ENCODE assay signal across 8 mouse cellular contexts in the genomic region with DNA sequence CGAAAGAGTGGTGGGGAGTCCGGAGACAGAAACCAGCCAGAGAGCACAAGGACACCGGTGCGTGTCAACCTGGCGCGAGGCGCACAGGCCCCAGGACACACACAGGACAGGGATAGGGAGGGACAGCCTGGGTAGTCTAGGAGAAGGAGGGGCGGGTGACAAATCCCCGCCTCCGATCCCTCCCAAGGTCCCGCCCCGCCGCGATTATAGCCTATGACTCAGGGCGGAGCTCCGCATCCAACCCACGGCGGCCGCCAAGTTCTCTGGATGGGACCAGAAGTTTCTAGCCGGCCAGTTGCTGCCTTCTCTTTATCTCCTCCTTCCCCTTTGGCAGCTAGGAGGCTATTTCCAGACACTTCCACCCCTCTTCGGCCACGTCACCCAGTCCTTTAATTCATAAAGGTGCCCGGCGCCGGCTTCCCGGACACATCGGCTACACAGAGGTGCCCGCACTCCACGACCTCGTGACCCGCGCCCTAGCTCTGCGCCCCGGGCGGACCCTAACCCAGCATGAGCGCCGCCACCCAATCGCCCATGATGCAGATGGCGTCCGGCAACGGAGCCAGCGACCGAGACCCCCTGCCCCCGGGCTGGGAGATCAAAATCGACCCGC. TPM values are rescaled to one million over a fixed set of nuclear protein-coding genes. Genes with fewer than 3 reads are reported as not detected.
DNase-seq lines count a peak whose midpoint lies in the region; ATAC-seq and TF ChIP-seq lines count a peak whose summit lies in the region.

A gene (plus strand): TSS at position 268 of the 613 bp plus-strand sequence.

- H3K9ac ChIP-seq in forebrain, embryonic 12.5 days, result peak within 1 kb of the TSS; percentile 54
- H3K9ac ChIP-seq in heart, postnatal 0 days (replicated peaks; ENCODE audit: low read depth, low read length), result peak within 1 kb of the TSS; percentile 94
- H3K9ac ChIP-seq in lung, embryonic 14.5 days, result peak within 1 kb of the TSS; percentile 77

- TF ChIP-seq POLR2A in thymus, adult 2 months (IDR thresholded peaks at IDR 0.05; ENCODE audit: control insufficient read depth, extremely low read depth, insufficient read depth, low read length, poor library complexity), result no peak

- H3K9me3 ChIP-seq in forebrain, embryonic 12.5 days, result no peaks in the 10 kb centered on the region
- H3K9me3 ChIP-seq in heart, postnatal 0 days (replicated peaks; ENCODE audit: control insufficient read depth, low read length), result no peaks in the 10 kb centered on the region
- no peaks in the 10 kb centered on the region for H3K9me3 ChIP-seq in lung, embryonic 14.5 days (ENCODE audit: low read depth, low read length)

- no peaks in the 10 kb centered on the region for H3K36me3 ChIP-seq in forebrain, embryonic 12.5 days (replicated peaks)
- no peaks in the 10 kb centered on the region for H3K36me3 ChIP-seq in heart, postnatal 0 days (replicated peaks; ENCODE audit: control insufficient read depth, insufficient read depth, low read length)
- no peaks in the 10 kb centered on the region for H3K36me3 ChIP-seq in lung, embryonic 14.5 days (ENCODE audit: insufficient read depth)
- no peaks in the 10 kb centered on the region for H3K36me3 ChIP-seq in thymus, adult 2 months (ENCODE audit: control insufficient read depth, insufficient read depth, low read length)

- TF ChIP-seq CTCF in heart, postnatal 0 days (IDR thresholded peaks at IDR 0.05; ENCODE audit: low read depth), result no peak; the same call in 1 of the 2 replicates
- TF ChIP-seq CTCF in lung, embryonic 14.5 days (IDR thresholded peaks at IDR 0.05; ENCODE audit: low read depth), result no peak
- no peak for TF ChIP-seq CTCF in thymus, adult 2 months (IDR thresholded peaks at IDR 0.05; ENCODE audit: borderline replicate concordance, control insufficient read depth, extremely low read depth, insufficient read depth, low read length, poor library complexity)

- peak within 1 kb of the TSS; percentile 56 for H3K27ac ChIP-seq in forebrain, embryonic 12.5 days
- peak within 1 kb of the TSS; percentile 100 for H3K27ac ChIP-seq in heart, postnatal 0 days (ENCODE audit: low read depth)
- H3K27ac ChIP-seq in lung, embryonic 14.5 days (ENCODE audit: low read depth), result peak within 1 kb of the TSS; percentile 96
- no peak within 1 kb of the TSS for H3K27ac ChIP-seq in thymus, adult 2 months (ENCODE audit: control insufficient read depth, insufficient read depth, low read length)

- H3K4me1 ChIP-seq in forebrain, embryonic 12.5 days, result peaks cover 13% of the 10 kb centered on the region
- peaks cover 22% of the 10 kb centered on the region; the same call in 1 of the 2 replicates for H3K4me1 ChIP-seq in heart, postnatal 0 days (ENCODE audit: control insufficient read depth, insufficient read depth)
- peaks cover 5% of the 10 kb centered on the region for H3K4me1 ChIP-seq in lung, embryonic 14.5 days (ENCODE audit: insufficient read depth)
- H3K4me1 ChIP-seq in thymus, adult 2 months (replicated peaks; ENCODE audit: control insufficient read depth, insufficient read depth, low read length), result peaks cover 10% of the 10 kb centered on the region; the same call in 1 of the 2 replicates

- peak; percentile 9; the same call in 1 of the 2 replicates for TF ChIP-seq EP300 in heart, postnatal 0 days (IDR thresholded peaks at IDR 0.05; ENCODE audit: low read depth)

- peak within 1 kb of the TSS; percentile 46 for H3K4me3 ChIP-seq in forebrain, embryonic 12.5 days (replicated peaks)
- peak within 1 kb of the TSS; percentile 87 for H3K4me3 ChIP-seq in heart, postnatal 0 days (ENCODE audit: low read depth, low read length)
- peak within 1 kb of the TSS; percentile 74 for H3K4me3 ChIP-seq in lung, embryonic 14.5 days (ENCODE audit: low read depth, low read length)
- peak within 1 kb of the TSS; percentile 49 for H3K4me3 ChIP-seq in thymus, adult 2 months (ENCODE audit: control insufficient read depth, insufficient read depth, low read length)

- under 1% methylated on average over 46 of the region's 46 CpGs for WGBS in forebrain, embryonic 12.5 days
- under 1% methylated on average over 45 of the region's 46 CpGs for WGBS in heart, postnatal 0 days
- WGBS in lung, embryonic 14.5 days, result under 1% methylated on average over 45 of the region's 46 CpGs
- 1% methylated on average over 46 of the region's 46 CpGs for WGBS in thymus, adult 2 months

- peak; percentile 88 for ATAC-seq in forebrain, embryonic 12.5 days (ENCODE audit: low FRiP score)
- ATAC-seq in heart, postnatal 0 days (ENCODE audit: insufficient read depth, low read depth), result peak; percentile 95
- peak; percentile 97 for ATAC-seq in lung, embryonic 14.5 days (ENCODE audit: insufficient read depth)
- peak; percentile 59; the same call in 1 of the 2 replicates for ATAC-seq in neutrophil, adult 5-6 weeks (ENCODE audit: extremely low read depth, insufficient number of reproducible peaks, low FRiP score, poor library complexity, severe bottlenecking)

- H3K4me2 ChIP-seq in forebrain, embryonic 12.5 days, result peak within 1 kb of the TSS; percentile 83
- peak within 1 kb of the TSS; percentile 71 for H3K4me2 ChIP-seq in heart, postnatal 0 days (ENCODE audit: low read depth, low read length)
- peak within 1 kb of the TSS; percentile 89 for H3K4me2 ChIP-seq in lung, embryonic 14.5 days

- peaks cover 33% of the 10 kb centered on the region for H3K27me3 ChIP-seq in forebrain, embryonic 12.5 days
- no peaks in the 10 kb centered on the region for H3K27me3 ChIP-seq in heart, postnatal 0 days (ENCODE audit: control insufficient read depth, insufficient read depth, low read length)
- H3K27me3 ChIP-seq in lung, embryonic 14.5 days (ENCODE audit: insufficient read depth, low read length), result no peaks in the 10 kb centered on the region
- no peaks in the 10 kb centered on the region; the same call in 1 of the 2 replicates for H3K27me3 ChIP-seq in thymus, adult 2 months (ENCODE audit: control insufficient read depth, insufficient read depth, low read length)

- peak; percentile 87 for DNase-seq in ES-CJ7 (ENCODE audit: low read depth, low spot score)
- DNase-seq in c-Kit-positive CD71-positive TER-119-positive erythroid progenitor cells, embryonic 14.5 days (ENCODE audit: low spot score), result peak; percentile 94
- DNase-seq in heart, postnatal 0 days (ENCODE audit: low spot score), result peak; percentile 98
- peak; percentile 97 to 98 for DNase-seq in kidney, postnatal 4 days
- peak; percentile 98 for DNase-seq in lung, embryonic 14.5 days
- DNase-seq in thymus, adult 2 months, result peak; percentile 82

RNA-seq across cellular contexts. Expression of the gene that starts here (rescaled TPM):
- polyA plus RNA-seq in forebrain, embryonic 12.5 days (2016; fragmentation: Nextera tagmentation; extraction: Ambion mirVana), result 3.0 and 3.6 TPM in 2 replicates
- 60.3 and 75.3 TPM in 2 replicates for total RNA-seq in heart, postnatal 0 days (2014; rRNA removed; ENCODE audit: low replicate concordance)
- 43.8 and 46.3 TPM in 2 replicates for polyA plus RNA-seq in heart, postnatal 0 days (2015; fragmentation: Nextera tagmentation; extraction: Ambion mirVana)
- 20.9 and 22.7 TPM in 2 replicates for polyA plus RNA-seq in lung, embryonic 14.5 days (2014; fragmentation: Nextera tagmentation; extraction: Ambion mirVana)
- total RNA-seq in neutrophil, adult 5-6 weeks (2017), result 0.70 and 0.98 TPM in 2 replicates
- polyA plus RNA-seq in thymus, adult 2 months (2012; rRNA removed), result 14.5 and 19.1 TPM in 2 replicates

Comparison
In these comparisons a context has a peak if more than half of its experiments do, and no peak if none do; other contexts are left out.
1. RNA of the gene that starts here (total RNA-seq): 60.3 to 75.3 TPM in heart, postnatal 0 days; 0.70 to 0.98 TPM in neutrophil, adult 5-6 weeks; every median in the first group is over 10 times any median in the second.
2. Peak in ATAC-seq in neutrophil, adult 5-6 weeks; RNA of the gene not detected or under 1 TPM.
3. Peak in every context shown above with its lines, with median percentiles within 50 percentile points of each other: DNase-seq, ATAC-seq, H3K4me2 ChIP-seq, H3K4me3 ChIP-seq and H3K9ac ChIP-seq.